Mouse (Mus musculus) thymus, adult 2 months (tissue): ENCODE results near the gene Tvp23a.

Source experiments
- CTCF ChIP-seq: fragments of 200-500 bp; IDR thresholded peaks from 2 replicates; pipeline ENCODE4 v1.5.1; 2012; ENCODE audit warnings: mild to moderate bottlenecking, control low read depth, low read length, moderate library complexity, borderline replicate concordance; ENCODE audit not compliant: control insufficient read depth, poor library complexity, insufficient read depth; ENCODE audit errors: extremely low read depth
- POLR2A ChIP-seq: fragments of 200-500 bp; IDR thresholded peaks from 2 replicates; pipeline ENCODE4 v1.6.1; 2012; ENCODE audit warnings: mild to moderate bottlenecking, low read length, control low read depth, moderate library complexity; ENCODE audit not compliant: control insufficient read depth, poor library complexity, insufficient read depth; ENCODE audit errors: extremely low read depth

- TF ChIP-seq CTCF (no peak), POLR2A (no peak)
Observed at GRCm38 (mm10) chr16:10447264-10447594, at the start of gene Tvp23a.
